Mouse (Mus musculus): ENCODE data around the gene Setd2.

DNA sequence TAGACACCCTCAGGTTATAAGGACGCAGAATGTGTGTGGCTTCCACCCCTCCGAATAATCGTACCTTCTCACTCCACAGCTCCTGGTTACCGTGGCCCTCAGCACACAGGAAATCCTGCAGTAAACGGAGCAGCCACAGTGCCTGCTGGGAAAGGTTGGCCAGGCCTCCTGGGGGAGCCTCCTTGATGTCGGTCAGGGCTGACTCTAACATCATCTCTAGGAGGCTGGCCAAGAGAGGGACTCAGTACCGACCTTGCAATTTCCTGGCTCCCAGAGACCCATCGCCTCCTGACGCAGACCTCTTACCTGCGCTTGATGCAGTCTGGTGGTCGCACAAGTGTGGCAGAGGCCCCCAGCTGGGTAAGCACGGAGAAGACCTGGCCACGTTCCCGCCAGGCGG, 100.3 kb downstream of the Setd2 start:
- TF ChIP-seq CTCF (IDR thresholded peaks at IDR 0.05; ENCODE audit: control insufficient read depth, insufficient read depth, insufficient read length) (no peak), MYOD1 (IDR thresholded peaks at IDR 0.05; ENCODE audit: control insufficient read depth, insufficient read length, low read depth) (no peak), USF1 (IDR thresholded peaks at IDR 0.05; ENCODE audit: low read depth) (no peak), MAX (IDR thresholded peaks at IDR 0.05) (no peak), CEBPB (IDR thresholded peaks at IDR 0.05; ENCODE audit: low read depth) (no peak), MYOG (IDR thresholded peaks at IDR 0.05; ENCODE audit: control insufficient read depth, extremely low read depth, insufficient read length) (no peak), FOSL1 (IDR thresholded peaks at IDR 0.05; ENCODE audit: insufficient read depth, low read length, poor library complexity, severe bottlenecking) (no peak)

Measured in C2C12 (cell line).